Mouse (Mus musculus) mature B cell (primary cell): ENCODE data around the gene Abcb1b.
"Not testable (repeated sequence)": the region's sequence is repeated elsewhere in the genome, so short reads cannot be mapped to it uniquely, and the experiment has no call there.

Experiments
- in situ Hi-C: fragments of 300-500 bp; cut with MboI; formaldehyde crosslinking; loops from 2 replicates; pipeline ENCODE4 v1.14.3; 2019

Gene Abcb1b

GRCm38 (mm10) chr5:8797987-8798751, at the start of gene Abcb1b:
TSS of gene Abcb1b (plus strand) at chr5:8798147.
- in situ Hi-C loops: no loop called here

- in situ Hi-C loops: no loop called here
Observed at GRCm38 (mm10) chr5:8772866-8773265, 25.1 kb upstream of the Abcb1b start.

- in situ Hi-C loops: no loop called here
Observed at GRCm38 (mm10) chr5:8778311-8778710, 19.6 kb upstream of the Abcb1b start.

- in situ Hi-C loops: no loop called here
Observed at GRCm38 (mm10) chr5:8778751-8779150, 19.2 kb upstream of the Abcb1b start.

GRCm38 (mm10) chr5:8792281-8792680, 5.7 kb upstream of the Abcb1b start:
- in situ Hi-C loops: no loop called here

GRCm38 (mm10) chr5:8798752-8799115, 787 bp downstream of the Abcb1b start:
- in situ Hi-C loops: no loop called here

GRCm38 (mm10) chr5:8805742-8806141, 7.8 kb downstream of the Abcb1b start:
- in situ Hi-C loops: no loop called here

- in situ Hi-C loops: no loop called here
Observed at GRCm38 (mm10) chr5:8807137-8808004, 9.4 kb downstream of the Abcb1b start.

GRCm38 (mm10) chr5:8813872-8814271, 15.9 kb downstream of the Abcb1b start:
- in situ Hi-C loops: no loop called here

- in situ Hi-C loops: no loop called here
Observed at GRCm38 (mm10) chr5:8819635-8820591, 22.0 kb downstream of the Abcb1b start.

GRCm38 (mm10) chr5:8820592-8821104, 22.7 kb downstream of the Abcb1b start:
- in situ Hi-C loops: not testable (repeated sequence)

- in situ Hi-C loops: loop anchor here (25.0 kb wide), 1 partner anchor 352 kb away; no protein-coding TSS in a partner anchor
Observed at GRCm38 (mm10) chr5:8838661-8839438, 40.9 kb downstream of the Abcb1b start.

- in situ Hi-C loops: loop anchor here (25.0 kb wide), 1 partner anchor 352 kb away; no protein-coding TSS in a partner anchor
Observed at GRCm38 (mm10) chr5:8839651-8840050, 41.7 kb downstream of the Abcb1b start.

- in situ Hi-C loops: loop anchor here (25.0 kb wide), 1 partner anchor 354 kb away; no protein-coding TSS in a partner anchor
Observed at GRCm38 (mm10) chr5:8840887-8841286, 42.9 kb downstream of the Abcb1b start.

- in situ Hi-C loops: loop anchor here (25.0 kb wide), 1 partner anchor 356 kb away; no protein-coding TSS in a partner anchor
Observed at GRCm38 (mm10) chr5:8842815-8843214, 44.9 kb downstream of the Abcb1b start.

GRCm38 (mm10) chr5:8848607-8849575, 50.9 kb downstream of the Abcb1b start:
- in situ Hi-C loops: loop anchor here (25.0 kb wide), 1 partner anchor 362 kb away; no protein-coding TSS in a partner anchor

GRCm38 (mm10) chr5:8850851-8851250, 52.9 kb downstream of the Abcb1b start:
- in situ Hi-C loops: no loop called here

- in situ Hi-C loops: no loop called here
Observed at GRCm38 (mm10) chr5:8857201-8857600, 59.3 kb downstream of the Abcb1b start.

GRCm38 (mm10) chr5:8861811-8862210, 63.9 kb downstream of the Abcb1b start:
- in situ Hi-C loops: no loop called here
